Mouse (Mus musculus) layer of hippocampus, postnatal 10 days (tissue): ENCODE measurements around the gene Cfap99. TPM values are rescaled to one million over a fixed set of nuclear protein-coding genes. Genes with fewer than 3 reads are reported as not detected.

Experiments used
- DNase-seq, 2 experiments: peaks; one replicate each; pipeline ENCODE4 v3.0.0; 2021; ENCODE audit warnings: low spot score in 2 of 2
- total RNA-seq, 2 experiments: library from RNA; stranded (reverse); gene quantifications; 2 replicates each; pipeline ENCODE4 v1.2.3; 2021

Gene Cfap99
- total RNA-seq, 2 experiments from 2014 or later: 0.23 to 0.40 TPM

GRCm38 (mm10) chr5:34326875-34327576 is 38.6 kb downstream of the Cfap99 start:
- peak; percentile 29 to 48 for DNase-seq

- DNase-seq: no peak
Measured at GRCm38 (mm10) chr5:34330136-34330535, 41.7 kb downstream of the Cfap99 start.

- no peak for DNase-seq
Measured at GRCm38 (mm10) chr5:34334081-34334480, 45.7 kb downstream of the Cfap99 start.

- no peak for DNase-seq
Measured at GRCm38 (mm10) chr5:34335539-34336096, 47.2 kb downstream of the Cfap99 start.

GRCm38 (mm10) chr5:34336097-34336774 is 47.8 kb downstream of the Cfap99 start, which contains the start of gene Rnf4:
Rnf4 (plus strand) TSS chr5:34336289.
- peak; percentile 96 to 98 for DNase-seq

GRCm38 (mm10) chr5:34336775-34337450 is 48.5 kb downstream of the Cfap99 start:
- peak in 1 of 2 experiments; percentile 43 for DNase-seq

- DNase-seq: no peak
Measured at GRCm38 (mm10) chr5:34340246-34340645, 51.8 kb downstream of the Cfap99 start.

- DNase-seq: no peak
Measured at GRCm38 (mm10) chr5:34352084-34352631, 63.8 kb downstream of the Cfap99 start.

GRCm38 (mm10) chr5:34360261-34360660 is 71.9 kb downstream of the Cfap99 start:
- DNase-seq: no peak

GRCm38 (mm10) chr5:34363115-34363514 is 74.7 kb downstream of the Cfap99 start:
- DNase-seq: no peak

GRCm38 (mm10) chr5:34368551-34369290 is 80.3 kb downstream of the Cfap99 start:
- DNase-seq: no peak

- peak; percentile 96 to 98 for DNase-seq
Measured at GRCm38 (mm10) chr5:34369341-34370021, 81.1 kb downstream of the Cfap99 start, which contains the start of gene Fam193a. Fam193a (plus strand) TSS chr5:34369933.

- DNase-seq: peak; percentile 43 to 57
Measured at GRCm38 (mm10) chr5:34370022-34370823, 81.8 kb downstream of the Cfap99 start.

- DNase-seq: no peak
Measured at GRCm38 (mm10) chr5:34370840-34371239, 82.4 kb downstream of the Cfap99 start.

- DNase-seq: no peak
Measured at GRCm38 (mm10) chr5:34372141-34372540, 83.7 kb downstream of the Cfap99 start.

GRCm38 (mm10) chr5:34372541-34372940 is 84.1 kb downstream of the Cfap99 start:
- DNase-seq: no peak
